Mouse (Mus musculus): Measurements from ENCODE around the gene Banp.

Banp gene

GRCm38 (mm10) chr8:121980792-121981519, 31.4 kb downstream of the Banp start:
- DNase-seq (ENCODE audit: low read depth, low spot score), result no peak

GRCm38 (mm10) chr8:121981520-121981895, 32.0 kb downstream of the Banp start:
- no peak for DNase-seq (ENCODE audit: low read depth, low spot score)

DNA sequence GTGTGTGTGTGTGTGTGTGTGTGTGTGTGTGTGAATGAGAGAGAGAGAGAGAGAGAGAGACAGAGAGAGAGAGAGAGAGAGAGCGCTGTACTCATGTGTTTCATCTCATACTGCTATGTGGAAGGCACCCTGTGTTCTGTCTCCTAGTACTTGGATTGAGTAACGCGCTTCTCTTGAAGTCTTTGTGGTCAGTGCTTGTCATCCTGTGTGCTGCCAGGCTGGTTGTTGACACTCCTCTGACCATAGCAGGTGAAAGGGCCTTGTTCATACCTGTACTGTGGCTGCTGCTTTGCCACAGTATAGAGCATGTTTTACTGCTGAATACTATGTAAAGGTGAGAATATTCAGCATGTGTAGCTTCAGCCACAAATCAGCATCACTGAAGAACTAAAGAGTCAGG, 36.1 kb downstream of the Banp start:
- no peak for DNase-seq (ENCODE audit: low read depth, low spot score)

DNA sequence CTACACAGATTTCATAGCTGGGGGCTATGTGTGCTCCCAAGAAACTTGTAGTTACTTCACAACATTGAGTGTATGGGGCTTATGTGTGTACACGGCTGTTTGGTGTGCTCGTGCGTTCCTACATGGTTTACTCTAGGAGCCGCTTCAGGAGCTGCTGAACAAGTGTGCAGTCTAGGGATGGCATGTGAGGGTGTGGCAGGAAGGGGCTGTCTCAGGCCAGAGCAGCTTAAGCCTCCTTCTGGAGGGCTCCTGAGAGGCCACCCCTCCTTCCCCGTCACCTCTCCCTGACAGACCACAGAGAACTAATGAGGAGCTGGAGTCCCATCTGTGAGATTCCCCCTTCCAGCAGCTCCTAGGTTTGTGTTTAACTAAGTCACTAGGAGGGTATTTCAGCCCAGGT, 38.3 kb downstream of the Banp start:
- DNase-seq (ENCODE audit: low read depth, low spot score), result no peak

GRCm38 (mm10) chr8:121990506-121991255, 41.1 kb downstream of the Banp start:
- no peak for DNase-seq (ENCODE audit: low read depth, low spot score)

DNA sequence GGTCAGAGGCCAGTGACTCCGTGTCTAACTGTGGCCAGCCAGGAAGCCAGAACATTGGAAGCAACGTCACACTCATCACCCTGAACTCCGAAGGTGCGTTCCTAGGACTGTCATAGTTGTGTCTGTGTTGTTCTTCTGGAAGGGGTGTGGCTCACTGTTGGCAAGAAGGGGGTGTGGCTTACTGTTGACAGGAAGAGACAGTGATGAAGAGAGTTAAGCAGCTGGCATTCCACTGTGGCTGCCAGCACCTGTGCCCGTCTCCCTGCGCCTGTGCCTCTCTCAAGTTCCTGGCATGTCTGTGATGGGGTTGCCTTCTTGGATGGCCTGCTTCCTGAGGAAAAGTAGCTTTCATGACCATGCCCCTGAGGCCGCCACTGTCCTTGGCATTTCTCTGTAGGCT, 42.1 kb downstream of the Banp start:
- no peak for DNase-seq (ENCODE audit: low read depth, low spot score)

- DNase-seq (ENCODE audit: low read depth, low spot score), result no peak
Observed at GRCm38 (mm10) chr8:121992911-121993310, 43.4 kb downstream of the Banp start.

DNA sequence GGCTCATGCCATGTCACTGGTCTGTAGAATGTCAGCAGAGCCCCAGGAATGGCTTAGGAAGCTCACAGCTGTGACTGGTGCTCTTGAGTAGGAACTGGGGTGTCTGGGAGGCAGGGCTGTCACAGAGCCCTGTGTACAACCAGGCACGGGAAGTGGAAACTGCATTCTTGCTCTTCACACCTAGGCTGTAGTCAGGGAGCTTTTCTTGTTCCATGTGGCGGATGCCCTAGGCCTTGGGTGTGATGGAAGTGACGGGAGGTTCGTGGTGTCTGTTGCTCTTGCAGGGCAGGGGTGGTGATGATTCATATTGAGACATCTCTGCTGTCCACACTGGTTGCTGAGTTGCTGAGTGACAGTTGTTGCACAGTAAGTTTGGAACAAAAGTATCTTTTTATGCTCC, 45.6 kb downstream of the Banp start:
- no peak for DNase-seq (ENCODE audit: low read depth, low spot score)

DNA sequence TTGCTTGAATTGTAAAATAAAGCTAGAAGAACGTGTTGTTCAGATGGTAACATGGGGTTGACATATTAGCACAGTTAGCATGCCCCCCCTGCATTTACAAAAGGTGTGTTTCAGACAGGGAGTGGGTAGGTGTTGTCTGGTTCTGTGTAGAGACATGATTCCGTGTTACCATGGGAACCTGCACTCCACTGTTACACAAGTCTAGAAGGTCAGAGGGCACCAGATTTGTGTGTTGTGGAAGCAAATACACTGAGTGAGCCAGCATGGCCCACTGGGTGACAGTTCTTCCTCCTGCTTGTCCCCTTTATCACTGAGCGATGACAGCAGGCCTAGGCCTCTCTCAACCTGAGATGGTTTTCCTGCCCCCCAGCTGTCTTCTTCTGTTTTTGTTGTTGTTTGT, 46.3 kb downstream of the Banp start:
- DNase-seq (ENCODE audit: low read depth, low spot score), result no peak

DNA sequence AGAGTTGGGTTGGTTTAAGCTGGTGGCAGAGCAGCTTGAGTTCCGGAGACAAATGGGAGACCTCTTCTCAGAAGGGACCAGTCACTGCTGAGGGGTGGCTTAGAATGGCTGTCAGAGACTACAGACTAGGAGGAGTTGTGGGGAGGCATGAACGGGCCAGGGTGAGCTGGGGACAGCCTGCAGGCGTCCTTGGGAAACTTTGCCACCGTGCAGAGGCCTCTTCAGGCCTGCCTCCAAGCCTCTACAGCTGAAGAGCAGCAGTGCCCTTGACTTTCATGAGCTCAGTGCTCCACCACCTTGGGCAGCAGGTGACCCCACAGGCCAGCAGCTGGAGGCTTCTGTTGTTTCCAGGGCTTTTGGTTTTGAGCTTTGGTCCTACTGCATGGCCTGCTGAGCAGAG, 49.1 kb downstream of the Banp start:
- no peak for DNase-seq (ENCODE audit: low read depth, low spot score)

DNA sequence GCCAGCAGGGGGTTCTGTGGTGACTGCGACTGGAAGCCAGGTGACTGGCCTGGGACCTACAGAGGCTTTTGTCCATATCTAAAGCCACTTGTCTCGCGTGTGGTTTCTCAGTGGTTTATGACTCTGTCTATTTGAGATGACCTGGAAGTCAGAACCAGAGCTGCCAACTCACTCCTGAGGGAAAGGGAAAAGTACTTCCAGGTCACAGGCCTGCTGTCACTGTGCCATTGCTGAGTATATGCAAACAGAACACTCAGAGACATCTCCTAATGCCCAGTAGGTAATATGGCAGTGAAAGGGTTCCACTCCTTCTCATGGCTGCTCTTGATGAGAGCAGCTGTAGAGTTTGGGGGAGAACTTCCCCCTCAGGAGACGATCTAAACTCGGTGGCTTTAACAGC, 49.7 kb downstream of the Banp start:
- no peak for DNase-seq (ENCODE audit: low read depth, low spot score)

DNA sequence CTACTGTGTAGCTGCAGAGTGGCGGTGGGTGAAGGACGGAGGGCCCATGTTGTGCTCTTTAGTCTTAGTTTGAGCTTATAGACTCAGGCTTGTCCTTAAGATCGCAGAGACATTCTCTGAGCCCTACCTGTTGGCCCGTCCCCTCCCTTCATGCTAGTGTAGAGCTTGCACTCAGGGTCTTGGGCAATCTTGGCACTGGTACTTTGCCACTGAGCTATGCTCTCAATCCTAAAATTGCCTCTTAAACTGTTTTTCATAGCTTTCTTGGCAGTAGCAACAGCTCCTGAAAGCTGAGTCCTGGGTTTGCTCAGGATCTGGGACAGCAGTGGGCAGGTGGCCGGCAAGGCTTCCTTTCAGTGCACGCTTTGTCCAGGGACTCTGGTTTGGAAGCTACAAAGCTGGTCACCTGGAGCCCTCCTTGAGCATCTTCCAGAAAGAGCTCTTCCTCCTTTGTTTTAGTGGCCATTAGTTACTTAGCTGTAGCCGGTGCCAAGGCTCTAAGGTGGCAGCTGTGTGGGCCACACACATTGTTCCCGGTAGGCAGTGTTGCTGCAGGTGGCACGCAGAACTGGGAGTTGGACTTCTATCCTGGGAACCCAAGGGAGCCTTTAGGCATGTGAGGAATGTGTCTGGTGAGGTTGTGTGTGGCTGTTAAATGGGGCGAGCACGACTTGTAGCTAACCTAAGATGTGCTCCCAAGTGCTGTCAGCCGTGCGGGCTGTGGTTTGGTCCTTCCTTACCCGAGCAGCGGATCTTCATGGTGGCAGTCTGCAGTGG, 52.0 kb downstream of the Banp start:
- no peak for DNase-seq (ENCODE audit: low read depth, low spot score)

GRCm38 (mm10) chr8:122003646-122004045, 54.1 kb downstream of the Banp start:
- no peak for DNase-seq (ENCODE audit: low read depth, low spot score)

DNA sequence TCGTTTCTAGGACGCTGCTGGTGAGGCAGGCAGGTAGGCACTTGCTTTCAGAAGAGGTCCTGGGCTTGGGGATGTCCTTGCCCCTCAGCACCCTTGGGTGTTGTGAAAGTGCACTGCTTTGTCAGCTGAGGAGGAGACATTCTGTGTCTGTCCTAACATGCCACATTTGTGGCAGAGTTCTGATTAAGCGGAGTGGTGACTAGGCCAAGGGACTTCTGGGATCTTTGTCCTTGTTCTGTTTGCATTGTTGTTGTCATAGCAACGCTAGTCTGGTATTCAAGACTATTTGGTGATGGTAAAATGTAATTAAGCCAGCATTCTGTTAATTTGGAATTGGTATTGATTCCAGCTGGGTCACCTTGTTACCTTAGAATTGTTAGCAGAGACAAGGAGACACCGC, 54.6 kb downstream of the Banp start:
- no peak for DNase-seq (ENCODE audit: low read depth, low spot score)

DNA sequence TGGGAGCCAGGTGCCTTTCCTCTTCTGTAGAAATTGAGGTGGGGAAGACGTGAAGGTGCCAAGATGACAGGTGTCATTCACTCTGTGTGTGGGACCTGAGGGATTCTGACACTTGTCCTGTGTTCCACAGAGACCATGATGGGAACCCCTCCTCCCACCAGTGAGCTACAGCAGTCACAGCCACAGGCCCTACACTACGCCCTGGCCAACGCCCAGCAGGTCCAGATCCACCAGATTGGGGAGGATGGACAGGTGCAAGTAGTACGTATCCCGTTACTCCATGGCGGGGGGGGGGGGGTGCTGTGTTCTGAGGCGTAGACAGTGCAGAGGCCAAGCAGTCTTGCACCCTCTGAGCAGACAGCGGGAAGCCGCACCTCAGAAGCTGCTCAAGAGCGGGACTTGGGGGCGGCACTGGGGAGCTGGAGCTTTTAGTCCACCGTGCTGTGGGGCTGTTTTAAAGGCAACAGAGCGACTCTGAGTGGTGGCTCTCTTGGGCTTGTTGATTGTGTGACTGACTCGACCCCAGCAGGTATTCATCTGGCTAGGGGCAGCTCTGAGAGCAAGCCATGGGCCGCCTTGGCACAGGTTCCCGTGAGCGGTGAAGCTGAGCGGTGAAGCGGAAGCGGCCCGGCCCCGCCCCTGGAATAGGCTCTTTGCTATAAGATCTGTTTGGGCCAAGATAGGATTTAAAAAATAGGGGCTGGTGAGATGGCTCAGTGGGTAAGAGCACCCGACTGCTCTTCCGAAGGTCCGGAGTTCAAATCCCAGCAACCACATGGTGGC, 56.1 kb downstream of the Banp start:
- DNase-seq (ENCODE audit: low read depth, low spot score), result peak; percentile 39

- no peak for DNase-seq (ENCODE audit: low read depth, low spot score)
Observed at GRCm38 (mm10) chr8:122006688-122007484, 57.3 kb downstream of the Banp start.

GRCm38 (mm10) chr8:122008395-122008794, 58.8 kb downstream of the Banp start:
- no peak for DNase-seq (ENCODE audit: low read depth, low spot score)

- DNase-seq (ENCODE audit: low read depth, low spot score), result no peak
Observed at GRCm38 (mm10) chr8:122010638-122011037, 61.1 kb downstream of the Banp start.

DNA sequence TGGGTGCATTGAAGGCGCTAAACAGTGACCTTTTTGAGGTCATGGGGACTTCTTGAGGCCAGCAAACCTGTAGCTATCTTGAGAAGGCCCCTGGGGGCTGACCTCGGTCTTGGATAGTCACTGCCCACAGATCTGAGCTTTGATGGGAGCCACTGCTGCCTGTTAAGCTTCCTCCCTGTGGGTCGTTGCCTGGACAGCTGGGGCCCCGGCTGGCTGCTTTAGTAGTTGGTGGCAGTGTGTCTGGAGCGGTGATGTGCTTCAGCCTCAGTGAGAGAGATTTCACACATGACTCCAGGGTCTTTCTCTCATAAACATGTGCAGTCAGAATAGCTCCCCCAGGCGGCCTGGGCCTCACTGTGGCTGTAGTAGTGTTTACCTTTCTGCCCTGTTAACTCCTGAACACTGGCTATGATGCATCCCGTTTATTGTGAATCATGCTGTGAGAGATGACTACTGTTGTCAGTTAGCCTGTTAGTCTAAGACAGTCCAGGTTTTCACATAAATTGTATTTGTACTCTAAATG, 61.6 kb downstream of the Banp start:
- DNase-seq (ENCODE audit: low read depth, low spot score), result peak; percentile 16

DNA sequence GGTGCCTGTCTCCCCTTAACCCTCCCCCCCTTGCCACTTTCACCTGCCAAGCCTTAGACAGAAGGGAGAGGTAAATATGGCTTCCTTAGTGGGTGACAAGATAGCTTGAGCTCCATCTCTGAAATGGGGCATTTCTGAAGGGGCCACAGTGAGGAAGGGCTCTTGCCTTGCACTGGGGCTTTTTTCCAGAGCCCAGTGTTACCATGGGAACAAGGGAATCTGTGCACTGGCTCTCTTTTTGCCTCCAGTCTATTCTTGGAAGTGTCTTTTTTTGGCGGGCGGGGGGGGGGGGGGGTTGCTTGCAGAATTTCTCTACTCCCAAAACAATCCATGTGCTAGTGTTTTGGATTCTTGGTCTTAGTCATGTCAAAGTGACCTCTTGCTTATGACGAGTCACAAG, 65.1 kb downstream of the Banp start:
- no peak for DNase-seq (ENCODE audit: low read depth, low spot score)
